ENCODE assay signal across 15 mouse cellular contexts in genomic region chr10:8259716-8260115, GRCm38 (mm10).
DNase-seq lines count a peak whose midpoint lies in the region; ATAC-seq and TF ChIP-seq lines count a peak whose summit lies in the region.
"Had no signal": no experiment of that assay in that cellular context is flagged by ENCODE, and none has a peak within 500 bp of the region (broad histone marks: within the 10 kb centered on the region; RNA-seq: fewer than 3 reads in every experiment).

No protein-coding gene starts in this region.

- no peak overlapping the region for H3K4me2 ChIP-seq in neural tube, embryonic 11.5 days (ENCODE audit: low read depth)
- no peak overlapping the region for H3K4me2 ChIP-seq in kidney, embryonic 14.5 days (replicated peaks; ENCODE audit: low read depth, low read length)
- H3K4me2 ChIP-seq in limb, embryonic 15.5 days, result no peak overlapping the region
- H3K4me2 ChIP-seq in intestine, postnatal 0 days (replicated peaks; ENCODE audit: low read depth), result no peak overlapping the region
- H3K4me2 ChIP-seq: forebrain, embryonic 15.5 days; heart, embryonic 15.5 days; hindbrain, embryonic 13.5 days; liver, embryonic 13.5 days had no signal

- H3K9ac ChIP-seq in neural tube, embryonic 11.5 days (ENCODE audit: low read length), result no peak overlapping the region
- no peak overlapping the region for H3K9ac ChIP-seq in kidney, embryonic 14.5 days (ENCODE audit: low read depth, low read length)
- H3K9ac ChIP-seq in limb, embryonic 15.5 days, result no peak overlapping the region
- no peak overlapping the region for H3K9ac ChIP-seq in intestine, postnatal 0 days (ENCODE audit: low read depth, low read length)
- H3K9ac ChIP-seq: forebrain, embryonic 15.5 days; heart, embryonic 15.5 days; hindbrain, embryonic 13.5 days; liver, embryonic 13.5 days had no signal

- no peak overlapping the region for H3K4me3 ChIP-seq in neural tube, embryonic 11.5 days (ENCODE audit: low read depth, low read length)
- H3K4me3 ChIP-seq in kidney, embryonic 14.5 days (ENCODE audit: low read length), result no peak overlapping the region
- H3K4me3 ChIP-seq in limb, embryonic 15.5 days, result no peak overlapping the region
- no peak overlapping the region for H3K4me3 ChIP-seq in cerebellum, adult 2 months (replicated peaks; ENCODE audit: insufficient read depth, low read depth, low read length)
- no peak overlapping the region for H3K4me3 ChIP-seq in intestine, postnatal 0 days (ENCODE audit: low read depth, low read length)
- H3K4me3 ChIP-seq: forebrain, embryonic 15.5 days; heart, embryonic 15.5 days; hindbrain, embryonic 13.5 days; liver, embryonic 13.5 days had no signal

- H3K9me3 ChIP-seq in neural tube, embryonic 11.5 days (ENCODE audit: control insufficient read depth, low read length), result no peaks in the 10 kb centered on the region
- H3K9me3 ChIP-seq in kidney, embryonic 14.5 days (ENCODE audit: control insufficient read depth, low read length), result no peaks in the 10 kb centered on the region
- H3K9me3 ChIP-seq in limb, embryonic 15.5 days, result no peaks in the 10 kb centered on the region
- H3K9me3 ChIP-seq in intestine, postnatal 0 days (ENCODE audit: control insufficient read depth), result no peaks in the 10 kb centered on the region
- H3K9me3 ChIP-seq: forebrain, embryonic 15.5 days; heart, embryonic 15.5 days; hindbrain, embryonic 13.5 days; liver, embryonic 13.5 days had no signal

- ATAC-seq in neural tube, embryonic 11.5 days (ENCODE audit: insufficient read depth, low FRiP score, low TSS enrichment), result no peak
- ATAC-seq in kidney, embryonic 14.5 days (ENCODE audit: low FRiP score, low TSS enrichment), result 0 out of 2 replicates have a peak, but pooled peaks have one; percentile 71
- ATAC-seq in limb, embryonic 15.5 days (ENCODE audit: insufficient number of reproducible peaks, low FRiP score, low TSS enrichment, low read depth), result 0 out of 2 replicates have a peak, but pooled peaks have one; percentile 44
- ATAC-seq in intestine, postnatal 0 days, result no peak
- ATAC-seq: forebrain, embryonic 15.5 days had no signal

- H3K27ac ChIP-seq in neural tube, embryonic 11.5 days (ENCODE audit: low read depth, low read length), result no peak overlapping the region
- H3K27ac ChIP-seq in kidney, embryonic 14.5 days (ENCODE audit: low read depth, low read length), result peak overlapping the region; percentile 34; the same call in 1 of the 2 replicates
- H3K27ac ChIP-seq in limb, embryonic 15.5 days, result peak overlapping the region; percentile 33; the same call in 1 of the 2 replicates
- H3K27ac ChIP-seq in cerebellum, adult 2 months (ENCODE audit: insufficient read depth, low read length), result no peak overlapping the region
- no peak overlapping the region for H3K27ac ChIP-seq in intestine, postnatal 0 days (ENCODE audit: low read depth, low read length)
- H3K27ac ChIP-seq: forebrain, embryonic 15.5 days; heart, embryonic 15.5 days; hindbrain, embryonic 13.5 days; liver, embryonic 13.5 days had no signal

- WGBS in neural tube, embryonic 11.5 days, result 4% methylated on average over 4 of the region's 4 CpGs
- WGBS in kidney, embryonic 14.5 days, result 8% methylated on average over 4 of the region's 4 CpGs
- WGBS in limb, embryonic 15.5 days, result 5% methylated on average over 4 of the region's 4 CpGs
- WGBS in cerebellum, adult 2 months, result 51% methylated on average over 4 of the region's 4 CpGs
- 18% methylated on average over 4 of the region's 4 CpGs for WGBS in intestine, postnatal 0 days

- peak; percentile 18 for DNase-seq in neural tube, embryonic 11.5 days (ENCODE audit: low spot score)
- DNase-seq in neural tube, embryonic 10.5 days (ENCODE audit: extremely low spot score, low spot score), result no peak
- DNase-seq in embryo, embryonic 9.5 days (ENCODE audit: extremely low spot score), result peak; percentile 5
- DNase-seq in adrenal gland, postnatal 14 days, result no peak
- DNase-seq in cerebellum, adult 2 months, result no peak
- DNase-seq: adrenal gland, postnatal 10 days; cerebellum, postnatal 14 days; liver, embryonic 13.5 days had no signal

- no peak for TF ChIP-seq POLR2A in cerebellum, adult 2 months (IDR thresholded peaks at IDR 0.05; ENCODE audit: borderline replicate concordance, insufficient read depth, low read length)

- H3K4me1 ChIP-seq in neural tube, embryonic 11.5 days (ENCODE audit: control insufficient read depth, insufficient read depth, low read length), result no peaks in the 10 kb centered on the region; the same call in 1 of the 2 replicates
- peaks cover 15% of the 10 kb centered on the region; the same call in 1 of the 2 replicates for H3K4me1 ChIP-seq in kidney, embryonic 14.5 days (ENCODE audit: control insufficient read depth, insufficient read depth, low read length)
- peaks cover 17% of the 10 kb centered on the region for H3K4me1 ChIP-seq in limb, embryonic 15.5 days
- H3K4me1 ChIP-seq in cerebellum, adult 2 months (ENCODE audit: control insufficient read depth, insufficient read depth, low read length), result no peaks in the 10 kb centered on the region
- no peaks in the 10 kb centered on the region for H3K4me1 ChIP-seq in intestine, postnatal 0 days (replicated peaks; ENCODE audit: control insufficient read depth, insufficient read depth, low read length)
- H3K4me1 ChIP-seq: forebrain, embryonic 15.5 days; hindbrain, embryonic 13.5 days; liver, embryonic 13.5 days had no signal

- no peaks in the 10 kb centered on the region for H3K36me3 ChIP-seq in neural tube, embryonic 11.5 days (ENCODE audit: control insufficient read depth, insufficient read depth, low read length)
- H3K36me3 ChIP-seq in kidney, embryonic 14.5 days (ENCODE audit: control insufficient read depth, insufficient read depth, low read length), result no peaks in the 10 kb centered on the region
- H3K36me3 ChIP-seq in limb, embryonic 15.5 days, result no peaks in the 10 kb centered on the region
- no peaks in the 10 kb centered on the region for H3K36me3 ChIP-seq in intestine, postnatal 0 days (ENCODE audit: control insufficient read depth, insufficient read depth)
- H3K36me3 ChIP-seq: forebrain, embryonic 15.5 days; heart, embryonic 15.5 days; hindbrain, embryonic 13.5 days; liver, embryonic 13.5 days had no signal

- H3K27me3 ChIP-seq in neural tube, embryonic 11.5 days (ENCODE audit: control insufficient read depth, insufficient read depth, low read length), result no peaks in the 10 kb centered on the region
- no peaks in the 10 kb centered on the region for H3K27me3 ChIP-seq in kidney, embryonic 14.5 days (ENCODE audit: control insufficient read depth, insufficient read depth, low read length)
- H3K27me3 ChIP-seq in limb, embryonic 15.5 days, result no peaks in the 10 kb centered on the region
- no peaks in the 10 kb centered on the region for H3K27me3 ChIP-seq in cerebellum, adult 2 months (ENCODE audit: control insufficient read depth, insufficient read depth, low read length)
- no peaks in the 10 kb centered on the region for H3K27me3 ChIP-seq in intestine, postnatal 0 days (replicated peaks; ENCODE audit: control insufficient read depth, insufficient read depth, low read length)
- H3K27me3 ChIP-seq: CH12.LX; forebrain, embryonic 15.5 days; heart, embryonic 15.5 days; hindbrain, embryonic 13.5 days; liver, embryonic 13.5 days had no signal

- no peak for TF ChIP-seq CTCF in cerebellum, adult 2 months (IDR thresholded peaks at IDR 0.05; ENCODE audit: borderline replicate concordance, insufficient read depth, low read depth, low read length)
- TF ChIP-seq CTCF in intestine, postnatal 0 days (IDR thresholded peaks at IDR 0.05; ENCODE audit: low read depth), result no peak

Comparison
In these comparisons a context has a peak if more than half of its experiments do, and no peak if none do; other contexts are left out.
1. DNase-seq: peak in neural tube, embryonic 11.5 days (single experiment) and embryo, embryonic 9.5 days (single experiment); none in neural tube, embryonic 10.5 days (single experiment), adrenal gland, postnatal 14 days (single experiment) and cerebellum, adult 2 months (0 of 2).
2. ATAC-seq: peak in kidney, embryonic 14.5 days (single experiment) and limb, embryonic 15.5 days (single experiment); none in neural tube, embryonic 11.5 days (single experiment) and intestine, postnatal 0 days (single experiment).
3. H3K27ac ChIP-seq: peak in kidney, embryonic 14.5 days (single experiment) and limb, embryonic 15.5 days (single experiment); none in neural tube, embryonic 11.5 days (single experiment), cerebellum, adult 2 months (single experiment) and intestine, postnatal 0 days (single experiment).